ENCODE assay signal across 9 mouse cellular contexts in genomic region chr2:83729339-83729738, GRCm38 (mm10). TPM values are rescaled to one million over a fixed set of nuclear protein-coding genes. Genes with fewer than 3 reads are reported as not detected.
A peak's percentile ranks its signal among the peaks of the same experiment; 100 is the strongest.
DNase-seq lines count a peak whose midpoint lies in the region; ATAC-seq lines count a peak whose summit lies in the region.
"Had no signal": no experiment of that assay in that cellular context is flagged by ENCODE, and none has a peak within 500 bp of the region (broad histone marks: within the 10 kb centered on the region; RNA-seq: fewer than 3 reads in every experiment).

No protein-coding gene starts in this region.

- H3K4me3 ChIP-seq in intestine, embryonic 16.5 days (ENCODE audit: low read length), result no peak overlapping the region

- no peak for ATAC-seq in cerebellum, adult (ENCODE audit: insufficient number of reproducible peaks, low FRiP score, low TSS enrichment)
- no peak for ATAC-seq in intestine, embryonic 16.5 days

- H3K4me1 ChIP-seq in intestine, embryonic 16.5 days (ENCODE audit: control insufficient read depth, insufficient read depth, low read length), result peaks cover 18% of the 10 kb centered on the region

- H3K36me3 ChIP-seq in intestine, embryonic 16.5 days (ENCODE audit: control insufficient read depth, insufficient read depth, low read length), result no peaks in the 10 kb centered on the region

- no peaks in the 10 kb centered on the region for H3K27me3 ChIP-seq in intestine, embryonic 16.5 days (replicated peaks; ENCODE audit: control insufficient read depth, insufficient read depth, low read length)
- H3K27me3 ChIP-seq: CH12.LX had no signal

- H3K4me2 ChIP-seq in intestine, embryonic 16.5 days (ENCODE audit: low read depth, low read length), result no peak overlapping the region

- no peaks in the 10 kb centered on the region for H3K9me3 ChIP-seq in intestine, embryonic 16.5 days (ENCODE audit: control insufficient read depth, low read length)

- H3K9ac ChIP-seq in intestine, embryonic 16.5 days (ENCODE audit: low read depth, low read length), result no peak overlapping the region

- WGBS in intestine, embryonic 16.5 days, result 55% methylated on average over 5 of the region's 5 CpGs

- peak; percentile 13 to 20 for DNase-seq in cerebellum, postnatal 14 days
- peak; percentile 57 for DNase-seq in 3134 (ENCODE audit: extremely low read depth, insufficient read length, low spot score)
- DNase-seq in gastrocnemius, adult 18-20 months (ENCODE audit: low spot score), result peak; percentile 88
- DNase-seq in kidney, postnatal 14 days, result peak; percentile 72
- DNase-seq in lung, postnatal 25 days (ENCODE audit: low spot score), result peak; percentile 89
- no peak for DNase-seq in yolk sac, embryonic 10.5 days (ENCODE audit: low spot score)

- H3K27ac ChIP-seq in intestine, embryonic 16.5 days (ENCODE audit: low read length), result no peak overlapping the region

RNA-seq across cellular contexts. Expression of gene Itgav, which starts 5.1 kb away (rescaled TPM):
- total RNA-seq in gastrocnemius, adult 18-20 months (2021), result 10 to 100 TPM; 36.8 to 50.6 TPM
- 39.6 and 45.7 TPM in 2 replicates for polyA plus RNA-seq in intestine, embryonic 16.5 days (2015; fragmentation: Nextera tagmentation; extraction: Ambion mirVana)
